Mouse (Mus musculus) heart, adult 18-20 months (tissue): ENCODE measurements around the gene Stk24. TPM values are rescaled to one million over a fixed set of nuclear protein-coding genes. Genes with fewer than 3 reads are reported as not detected.
A peak's percentile ranks its signal among the peaks of the same experiment; 100 is the strongest.
"Not testable (repeated sequence)": the region's sequence is repeated elsewhere in the genome, so short reads cannot be mapped to it uniquely, and the experiment has no call there.

Experiments used
- DNase-seq, 2 experiments: peaks; one replicate each; pipeline ENCODE4 v3.0.0; 2021 to 2022; ENCODE audit warnings: mixed read lengths in 1 of 2
- long read RNA-seq, 2 experiments: library from polyadenylated mRNA; stranded (forward); transcript quantifications; one replicate each; pipeline ENCODE4 v2.0.0; 2021
- total RNA-seq, 2 experiments: library from RNA; stranded (reverse); gene quantifications; 2 replicates each; pipeline ENCODE4 v1.2.3; 2021

Stk24 gene
- total RNA-seq: 10 to 100 TPM; 71.3 to 77.6 TPM
- long read RNA-seq, experiment 1, transcript Stk24-201 (11 exons, 2,676 nt): major isoform, 11 of 31 reads
- long read RNA-seq, experiment 1, partial matches to known transcripts: 2 of 31 reads
- long read RNA-seq, experiment 1, other reads (novel, unspliced or antisense): 18 of 31 reads
- long read RNA-seq, experiment 2, partial matches to known transcripts: 1 of 14 reads
- long read RNA-seq, experiment 2, other reads (novel, unspliced or antisense): 10 of 14 reads

DNA sequence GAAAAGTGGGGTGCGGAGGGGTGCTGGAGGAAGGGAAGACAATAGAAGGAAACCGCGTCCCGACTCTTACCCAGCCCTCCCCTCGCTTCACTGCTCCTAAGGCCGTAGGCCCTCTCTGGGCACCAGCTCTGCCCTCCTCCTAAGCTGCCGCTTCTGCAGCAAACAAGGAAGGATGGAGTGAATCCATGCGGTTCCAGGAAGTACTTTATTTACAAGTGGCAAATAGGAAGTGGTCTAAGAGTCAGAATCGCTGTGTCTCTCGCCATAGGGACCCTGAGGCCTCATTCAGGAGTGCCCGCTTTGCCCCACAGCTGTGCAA is at the start of gene Stk24:
Stk24 (minus strand) TSS at position 185 of the 319 bp plus-strand sequence.
- no peak for DNase-seq

DNA sequence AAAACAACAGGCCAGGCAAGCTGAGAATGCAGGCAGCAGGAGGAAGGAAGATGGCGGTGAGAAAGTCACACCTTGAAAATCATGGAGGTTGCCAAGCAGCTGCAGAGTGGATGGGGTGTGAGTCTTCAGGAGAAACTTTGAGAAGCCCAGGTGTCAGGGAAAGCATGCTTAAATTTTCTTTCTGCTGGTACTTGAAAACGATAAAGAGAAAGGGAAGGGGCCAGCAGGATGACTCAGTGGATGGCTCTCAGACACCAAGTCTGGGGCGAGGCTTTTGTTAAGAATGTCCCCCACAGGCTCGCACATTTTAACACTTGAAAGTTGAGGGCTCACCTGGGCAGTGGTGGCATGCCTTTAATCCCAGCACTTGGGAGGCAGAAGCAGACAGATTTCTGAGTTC is 48.3 kb upstream of the Stk24 start:
- DNase-seq: no peak

DNA sequence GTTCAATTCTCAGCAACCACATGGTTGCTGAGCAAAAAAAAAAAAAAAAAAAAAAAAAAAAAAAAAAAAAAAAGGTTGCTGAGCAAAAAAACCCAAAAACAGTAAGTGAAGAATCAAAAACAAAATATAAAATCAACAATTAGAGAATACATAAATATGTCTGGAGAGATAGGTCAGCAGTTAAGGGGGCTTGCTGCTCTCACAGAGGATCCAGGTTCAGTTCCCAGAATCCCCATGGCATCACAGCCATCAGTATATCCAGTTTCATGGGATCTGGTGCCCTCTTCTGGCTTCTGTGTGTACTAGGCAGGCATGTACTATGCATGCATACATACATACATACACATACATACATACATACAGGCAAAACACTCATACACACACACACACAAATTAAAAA is 46.9 kb upstream of the Stk24 start:
- peak in 1 of 2 experiments; percentile 24 for DNase-seq

DNA sequence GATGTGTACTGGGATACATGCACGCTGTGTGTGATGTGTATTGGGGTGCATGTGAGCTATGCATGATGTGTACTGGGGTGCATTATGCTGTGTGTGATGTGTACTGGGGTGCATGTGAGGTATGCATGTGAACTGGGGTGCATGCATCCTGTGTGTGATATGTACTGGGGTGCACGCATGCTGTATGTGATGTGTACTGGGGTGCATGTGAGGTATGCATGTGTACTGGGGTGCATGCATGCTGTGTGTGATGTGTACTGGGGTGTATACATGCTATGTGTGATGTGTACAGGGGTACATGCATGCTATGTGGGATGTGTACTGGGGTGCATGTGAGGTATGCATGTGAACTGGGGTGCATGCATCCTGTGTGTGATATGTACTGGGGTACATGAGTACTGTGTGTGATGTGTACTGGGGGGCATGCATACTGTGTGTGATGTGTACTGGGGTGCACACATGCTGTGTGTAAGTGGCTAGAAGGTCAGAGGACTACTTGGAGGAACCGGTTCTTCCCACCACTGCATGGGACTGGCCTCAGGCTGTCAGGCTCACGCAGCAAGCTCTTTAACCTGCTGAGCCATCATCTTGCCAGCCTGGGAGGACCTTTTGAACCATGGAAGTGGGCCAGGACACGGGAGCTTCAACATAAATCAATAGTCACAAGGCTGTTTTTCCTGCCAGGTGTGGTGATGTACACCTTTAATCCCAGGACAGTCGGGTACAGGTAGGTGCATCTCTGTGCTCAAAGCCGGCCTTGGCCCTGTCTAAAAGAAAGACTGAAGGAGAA is 45.4 kb upstream of the Stk24 start:
- DNase-seq: no peak

DNA sequence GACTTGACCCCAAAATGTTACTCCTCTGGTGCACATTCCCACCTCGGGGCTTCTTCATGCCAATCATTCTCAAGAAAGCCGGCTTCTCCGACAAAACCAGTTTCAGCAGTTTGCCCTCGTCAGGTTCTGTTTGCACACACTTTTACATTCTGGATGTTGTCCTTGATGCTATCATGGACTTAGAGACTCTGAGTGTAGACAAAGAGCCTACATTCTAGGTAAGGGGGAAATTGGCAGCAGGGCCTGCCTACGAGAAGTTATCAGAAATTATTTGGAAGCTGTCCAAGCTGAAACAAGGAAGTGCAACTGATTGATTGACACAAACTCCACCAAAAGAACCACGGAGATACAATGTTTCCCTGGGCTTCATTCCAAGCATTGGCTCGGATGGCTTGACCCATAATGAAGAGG is 43.5 kb upstream of the Stk24 start:
- peak; percentile 76 to 77 for DNase-seq

DNA sequence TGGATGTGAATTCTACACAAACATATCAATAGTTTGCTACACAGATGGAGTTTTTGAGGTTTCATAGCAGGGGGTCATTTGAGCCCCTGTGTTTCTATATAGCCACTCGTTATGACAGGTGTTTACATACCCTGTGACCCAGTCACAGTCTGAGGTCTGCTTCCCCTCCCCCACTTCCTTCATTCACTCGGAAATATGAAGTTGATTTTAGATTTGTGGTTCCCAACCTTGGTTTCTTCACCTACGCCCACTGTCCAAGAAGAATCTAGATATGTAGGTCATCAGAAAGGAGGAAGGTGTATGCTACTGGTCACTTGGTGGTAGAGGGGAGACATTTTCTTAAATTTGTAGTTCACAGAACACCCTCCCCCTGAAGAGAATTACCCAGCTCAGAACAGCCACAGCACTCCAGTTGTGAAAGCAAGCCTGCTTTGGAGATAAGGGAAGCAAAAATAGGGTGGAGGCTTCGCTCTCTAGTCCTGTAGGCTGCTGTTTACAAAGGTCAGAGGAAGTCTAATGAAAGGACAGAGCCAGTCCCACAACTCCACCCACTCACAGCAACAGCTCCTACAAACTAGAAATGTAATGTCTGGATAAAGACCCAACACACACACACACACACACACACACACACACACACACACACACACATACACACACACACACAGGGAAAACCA is 43.0 kb upstream of the Stk24 start:
- peak in 1 of 2 experiments; percentile 89 for DNase-seq

DNA sequence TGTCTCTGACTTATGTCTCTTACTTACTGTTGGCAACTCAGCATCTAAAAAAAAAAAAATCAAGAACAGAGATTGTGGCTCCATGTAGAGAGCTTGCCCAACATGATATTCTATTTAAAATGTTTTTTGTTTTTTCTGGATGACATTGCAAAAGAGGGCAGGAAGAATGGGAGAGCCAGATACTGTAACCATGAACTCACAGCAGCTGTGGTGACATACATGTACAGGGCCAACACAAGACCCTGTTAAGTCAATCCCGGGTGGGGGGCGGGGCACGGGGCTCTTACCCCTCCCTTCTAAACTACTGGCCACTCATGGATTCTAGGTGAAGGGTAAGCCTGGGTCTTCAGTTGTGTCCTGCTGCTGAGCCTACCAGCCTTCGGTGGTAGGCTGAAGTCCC is 42.2 kb upstream of the Stk24 start:
- no peak for DNase-seq

DNA sequence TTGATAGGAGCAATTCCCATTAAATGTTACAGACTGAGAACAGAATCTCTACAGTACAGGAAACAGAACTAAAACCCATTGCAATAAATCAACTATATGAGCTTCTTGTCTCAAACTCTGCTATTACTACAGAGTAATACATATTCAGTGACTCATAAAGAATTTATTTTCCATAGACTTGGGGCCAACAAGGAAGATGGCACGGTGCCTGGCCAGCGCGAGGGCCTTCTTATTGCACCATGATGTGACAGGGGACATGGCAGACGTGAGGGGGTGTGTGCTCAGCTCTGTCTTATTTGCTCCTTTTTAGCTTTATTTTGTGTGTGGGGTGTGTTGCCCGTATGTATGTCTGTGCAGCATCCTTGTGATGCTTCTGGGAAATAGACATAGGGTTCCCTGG is 37.8 kb upstream of the Stk24 start:
- DNase-seq: no peak

DNA sequence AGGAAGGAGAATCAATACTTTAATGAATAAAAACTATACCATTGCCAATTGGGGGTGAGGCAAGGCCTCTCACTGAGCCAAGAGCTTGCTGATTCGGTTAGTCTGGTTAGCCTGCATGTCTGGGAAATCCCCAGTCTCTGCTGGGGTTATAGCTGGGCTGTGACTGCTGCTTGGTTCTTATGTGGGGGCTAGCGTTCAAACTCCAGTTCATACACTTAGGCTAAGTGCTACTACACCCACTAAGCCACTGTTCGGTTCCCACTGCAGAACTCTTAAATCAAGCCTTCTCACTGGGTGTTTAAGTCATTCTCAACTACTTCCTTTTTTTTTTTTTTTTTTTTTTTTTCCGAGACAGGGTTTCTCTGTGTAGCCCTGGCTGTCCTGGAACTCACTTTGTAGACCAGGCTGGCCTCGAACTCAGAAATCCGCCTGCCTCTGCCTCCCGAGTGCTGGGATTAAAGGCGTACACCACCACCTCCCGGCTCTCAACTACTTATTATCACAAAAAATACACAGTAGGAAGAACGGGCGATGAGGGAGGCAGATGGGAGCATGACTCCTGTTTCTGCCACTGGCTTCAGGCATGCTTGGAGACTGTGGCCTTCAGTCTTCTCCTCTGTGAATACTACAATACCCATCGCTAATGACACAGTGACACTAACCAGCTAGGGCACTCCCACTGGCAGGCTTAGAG is 37.0 kb upstream of the Stk24 start:
- no peak for DNase-seq

DNA sequence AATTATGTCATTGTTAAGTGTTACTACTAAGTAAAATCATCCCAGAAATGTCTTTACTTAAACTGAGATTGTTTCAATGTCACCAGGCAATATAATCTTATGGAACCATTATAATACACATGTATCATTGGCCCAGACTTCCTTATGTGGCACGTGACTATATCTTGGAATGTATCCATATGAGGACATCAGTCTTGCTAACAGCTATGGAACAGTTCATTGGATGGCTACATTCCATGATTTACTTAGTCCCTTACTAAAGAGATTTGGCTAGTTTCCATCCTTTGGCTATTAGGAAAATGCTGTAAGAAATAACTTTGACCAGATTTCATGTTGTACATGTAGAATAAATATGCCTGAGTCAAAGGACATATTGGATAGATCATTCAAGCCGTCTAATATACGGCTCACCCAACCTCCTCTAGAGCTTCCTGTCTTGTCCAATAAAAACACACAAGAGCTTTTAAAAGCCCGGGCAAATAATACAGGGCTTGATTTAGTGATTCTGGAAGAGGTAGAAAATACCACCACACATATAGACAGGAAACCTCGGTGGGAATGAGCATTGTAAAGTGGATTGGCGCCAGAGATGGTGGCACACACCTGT is 34.9 kb upstream of the Stk24 start:
- no peak for DNase-seq

DNA sequence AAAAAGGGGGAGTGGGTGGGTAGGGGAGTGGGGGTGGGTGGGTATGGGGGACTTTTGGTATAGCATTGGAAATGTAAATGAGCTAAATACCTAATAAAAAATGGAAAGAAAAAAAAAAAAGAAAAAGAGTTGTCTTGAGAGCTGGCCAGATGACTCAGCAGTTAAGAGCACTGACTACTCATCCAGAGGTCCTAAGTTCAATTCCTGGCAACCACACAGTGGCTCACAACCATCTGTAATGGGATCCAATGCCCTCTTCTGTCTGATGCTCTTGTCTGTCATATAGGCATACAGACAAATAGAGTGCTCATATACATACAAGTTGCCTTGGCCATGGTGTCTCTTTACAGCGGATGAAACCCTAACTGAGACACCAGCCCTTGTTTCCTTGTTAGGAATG is 33.9 kb upstream of the Stk24 start:
- not testable (repeated sequence) for DNase-seq

DNA sequence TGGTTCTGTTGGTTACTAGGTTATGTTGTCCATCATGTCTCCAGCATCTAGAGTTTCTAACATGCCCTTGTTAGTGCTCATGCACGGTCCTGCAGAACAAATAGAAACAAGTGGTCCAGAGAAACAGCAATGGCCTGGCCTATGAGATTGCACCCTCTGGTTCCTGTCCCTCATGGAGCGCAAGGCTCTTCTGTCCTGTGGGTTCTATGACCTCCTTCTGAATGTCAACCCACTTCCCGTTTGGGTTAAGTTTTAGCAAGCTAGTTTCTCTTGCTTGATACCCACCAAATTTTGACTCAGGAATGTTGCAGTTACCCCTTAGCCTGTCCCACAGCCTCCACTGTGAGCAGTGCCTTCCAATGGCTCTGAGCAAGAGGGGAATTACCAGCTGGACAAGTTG is 29.1 kb upstream of the Stk24 start:
- DNase-seq: no peak

DNA sequence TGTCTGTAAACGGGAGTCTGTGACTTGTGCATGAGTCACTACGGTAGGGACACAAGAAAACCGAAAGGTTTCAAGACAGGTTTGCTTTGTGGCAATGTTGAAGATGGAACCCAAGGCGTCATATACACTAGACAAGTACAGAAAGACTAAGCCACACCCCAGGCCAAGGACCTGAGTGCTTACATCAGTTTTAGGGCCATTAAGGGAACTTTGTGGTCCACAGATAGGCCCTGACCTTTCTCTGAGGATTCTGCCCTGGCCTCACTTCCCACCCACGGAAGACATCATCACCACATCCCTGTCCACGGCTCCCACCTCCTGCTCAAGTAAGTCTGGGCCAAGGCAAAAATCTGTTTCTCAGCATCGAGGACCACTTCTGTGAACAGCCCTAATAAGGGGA is 27.1 kb upstream of the Stk24 start:
- no peak for DNase-seq

DNA sequence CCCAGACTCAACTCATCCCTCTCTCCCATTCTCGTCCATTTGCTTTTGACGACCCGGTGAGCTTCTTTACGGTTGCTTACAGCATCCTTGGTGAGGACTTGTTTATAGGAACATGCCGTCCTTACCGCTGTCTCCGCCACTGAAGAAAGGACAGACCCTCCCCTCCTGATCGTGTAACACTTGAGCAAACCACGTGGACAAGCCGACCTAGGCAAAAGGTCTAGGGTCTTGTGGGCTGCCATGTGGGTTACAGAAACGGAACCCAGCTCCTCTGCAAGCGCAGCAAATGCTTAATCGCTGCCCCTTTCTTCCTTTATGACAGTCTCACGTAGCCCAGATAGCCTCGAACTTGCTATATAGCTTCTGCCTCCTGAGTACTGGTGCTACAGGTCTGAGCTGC is 25.7 kb upstream of the Stk24 start:
- DNase-seq: no peak

DNA sequence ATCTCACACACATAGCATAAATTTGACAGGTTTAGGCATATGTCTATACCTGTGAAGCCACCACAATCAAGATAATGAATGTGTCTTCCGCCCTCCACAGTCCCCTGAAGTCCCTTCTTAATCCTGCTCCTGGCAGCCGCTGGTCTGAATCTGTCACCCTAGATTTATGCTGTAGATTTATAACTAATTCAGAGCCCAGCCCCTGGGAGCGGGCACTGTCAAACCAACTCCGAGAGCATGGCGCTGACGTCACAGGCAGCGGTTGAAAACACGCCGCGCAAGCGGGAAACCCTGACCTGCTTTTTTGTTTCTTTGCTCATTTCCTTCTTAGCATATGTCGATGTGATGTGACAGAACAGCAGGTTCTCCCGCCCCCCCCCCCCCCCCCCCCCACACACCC is 25.3 kb upstream of the Stk24 start:
- DNase-seq: no peak

DNA sequence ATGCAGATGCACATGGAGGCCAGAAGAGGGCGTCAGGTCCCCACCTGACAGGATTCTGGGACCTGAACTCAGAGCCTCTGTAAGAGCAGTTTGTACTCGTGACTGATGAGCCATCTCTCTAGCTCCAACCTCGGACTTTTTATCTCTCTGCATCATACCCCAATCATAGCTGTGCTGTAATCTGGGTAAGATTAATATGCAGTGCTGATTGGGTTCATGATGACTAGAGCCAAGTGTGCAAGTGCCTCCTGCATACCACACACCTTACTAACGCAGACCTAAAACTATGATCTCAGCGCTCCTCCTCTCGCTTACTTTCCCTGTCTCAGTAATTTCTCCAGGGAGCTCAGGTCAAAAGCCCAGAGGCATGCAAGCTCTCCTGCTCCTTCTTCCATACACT is 19.9 kb upstream of the Stk24 start:
- no peak for DNase-seq

DNA sequence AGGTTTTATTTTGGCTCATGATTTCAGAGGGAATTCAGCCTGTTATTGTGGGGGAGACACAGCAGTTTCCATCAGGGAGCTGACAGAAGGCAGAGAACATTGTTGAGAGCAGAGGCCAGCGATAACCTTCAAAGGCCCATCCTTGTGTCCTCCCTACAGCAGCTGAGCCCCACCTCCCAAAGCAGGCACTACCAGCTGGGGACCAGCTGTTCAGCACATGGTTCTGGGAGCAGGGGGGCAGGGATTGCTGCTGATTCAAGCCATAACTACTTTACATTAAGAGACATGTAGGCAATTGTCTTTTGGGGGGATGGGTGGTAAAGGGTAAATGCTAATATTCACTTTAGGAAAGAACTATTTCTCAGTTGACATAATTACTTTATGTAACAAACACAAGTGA is 17.7 kb upstream of the Stk24 start:
- DNase-seq: no peak

DNA sequence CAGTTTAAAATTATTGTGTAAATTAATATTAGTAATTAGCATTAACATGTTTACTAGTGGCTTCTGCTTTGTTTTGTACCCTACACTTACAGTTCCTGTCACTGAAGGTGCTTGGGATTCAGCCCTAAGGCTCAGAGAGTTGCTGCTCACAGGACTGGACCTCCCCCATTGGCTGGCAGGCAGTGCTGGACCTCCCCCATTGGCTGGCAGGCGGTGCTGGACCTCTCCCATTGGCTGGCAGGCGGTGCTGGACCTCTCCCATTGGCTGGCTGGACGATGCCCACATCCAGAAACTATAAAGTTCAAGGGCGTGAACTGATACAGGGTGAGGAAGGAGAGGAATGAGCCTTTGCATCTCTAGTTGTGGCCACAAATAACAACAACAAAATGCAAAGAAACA is 15.3 kb upstream of the Stk24 start:
- no peak for DNase-seq

DNA sequence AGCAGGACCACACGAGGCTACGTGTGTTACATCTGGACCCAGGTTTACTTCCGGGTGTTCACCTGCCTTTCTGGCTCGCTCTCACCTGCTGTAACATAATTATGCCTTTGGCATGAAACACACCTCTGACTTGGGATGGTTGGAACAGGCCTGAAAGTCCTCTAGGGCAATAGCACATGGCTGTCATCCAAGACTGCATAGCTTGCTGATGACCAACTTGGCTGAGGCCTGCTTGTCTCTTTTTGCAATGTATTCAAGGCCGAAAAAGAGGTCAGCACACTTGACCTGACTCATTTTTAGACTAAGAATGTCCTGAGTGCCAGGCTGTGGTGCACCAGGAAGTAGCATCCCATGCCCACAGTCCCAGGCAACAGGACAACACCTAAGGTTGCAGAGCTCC is 12.1 kb upstream of the Stk24 start:
- DNase-seq: peak; percentile 72 to 85

DNA sequence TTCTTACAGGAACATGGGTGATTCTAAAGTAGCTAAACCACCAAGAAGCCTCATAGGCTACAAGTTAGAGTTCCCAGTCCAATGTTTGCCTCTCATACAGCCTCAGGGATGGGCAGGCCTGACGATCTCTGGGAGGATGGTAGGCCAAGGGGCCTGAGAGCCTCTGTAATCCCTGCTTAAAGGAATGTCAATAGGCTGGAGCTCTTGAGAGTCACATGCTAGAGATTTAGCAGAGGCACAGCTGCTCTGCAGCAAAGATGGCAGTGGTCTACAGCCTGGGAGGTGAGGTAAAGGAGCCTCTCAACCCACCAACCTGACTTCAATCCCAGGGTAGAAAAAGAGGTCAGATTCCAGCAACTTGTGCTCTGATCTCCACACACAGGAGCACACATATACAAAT is 7.9 kb upstream of the Stk24 start:
- DNase-seq: no peak

DNA sequence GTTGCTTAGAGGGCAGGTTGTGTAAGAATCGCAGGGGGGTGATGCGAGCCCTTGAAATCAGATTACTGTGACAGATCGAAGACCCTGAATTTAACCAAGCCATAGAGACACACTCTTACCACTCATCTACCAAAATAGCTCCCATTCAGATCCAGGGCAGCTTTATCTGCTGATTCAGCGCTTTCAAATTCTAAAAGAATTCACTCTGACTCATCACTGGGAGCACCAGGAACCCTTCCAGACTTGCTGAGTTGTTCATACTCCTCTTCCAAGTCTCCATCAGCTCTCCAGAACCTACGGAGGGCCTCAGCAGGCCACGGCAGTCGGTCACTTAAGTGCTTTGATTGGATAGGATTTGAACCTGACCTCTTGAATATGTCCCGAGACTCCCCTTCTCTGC is 5.6 kb upstream of the Stk24 start:
- DNase-seq: no peak

DNA sequence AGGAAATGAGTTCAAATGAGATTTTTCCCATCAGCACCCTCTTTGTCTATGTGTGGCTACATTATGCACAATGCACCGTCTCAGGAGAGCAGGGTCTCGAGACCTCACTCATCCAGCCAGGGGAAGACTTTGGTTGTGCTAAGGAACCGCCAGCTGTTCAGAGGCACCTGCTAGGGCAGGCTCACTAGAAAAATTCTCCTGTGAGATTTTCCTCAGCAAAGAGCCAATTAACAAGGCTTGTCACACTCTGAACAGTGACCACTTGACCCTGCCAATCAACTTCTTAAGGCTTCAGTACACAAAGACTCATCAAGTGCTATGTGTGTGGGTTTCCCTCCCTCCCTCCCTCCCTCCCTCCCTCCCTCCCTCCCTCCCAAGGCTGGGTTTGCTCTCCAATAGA is 4.0 kb upstream of the Stk24 start:
- no peak for DNase-seq
